Mouse (Mus musculus) cortical plate, adult 2 months (tissue): Measurements from ENCODE around the gene Map4.

Source experiments
- CTCF ChIP-seq: fragments of 200-500 bp; IDR thresholded peaks from 2 replicates; pipeline ENCODE4 v1.5.1; 2011; ENCODE audit warnings: mild to moderate bottlenecking, control low read depth, low read length; ENCODE audit not compliant: insufficient read depth; ENCODE audit errors: extremely low read depth
- POLR2A ChIP-seq: fragments of 200-500 bp; IDR thresholded peaks from 2 replicates; pipeline ENCODE4 v1.6.1; 2011; ENCODE audit warnings: mild to moderate bottlenecking, low read length, control low read depth; ENCODE audit not compliant: insufficient read depth; ENCODE audit errors: extremely low read depth

GRCm38 (mm10) chr9:110093303-110093702 is 162.0 kb downstream of the Map4 start:
- no peak for TF ChIP-seq CTCF
- TF ChIP-seq POLR2A = no peak
